Mouse (Mus musculus) left cerebral cortex, adult 2 months (tissue): ENCODE measurements at regions not wholly inside any gene's neighbourhood (a gene's known extent, or its start where the extent isn't known, plus 50 kb on each side); places are given as distances from the start of the nearest gene placed in this dataset.

Experiments
- DNase-seq, 2 experiments: peaks; one replicate each; pipeline ENCODE4 v3.0.0; 2021 to 2022; ENCODE audit warnings: low spot score in 2 of 2, mixed read lengths in 1 of 2; ENCODE audit errors: extremely low spot score in 1 of 2
- H3K27ac ChIP-seq: fragments of 200-600 bp; 2 replicates; pipeline ENCODE4 v1.8.1; 2022
- H3K4me3 ChIP-seq: fragments of 200-600 bp; 2 replicates; pipeline ENCODE4 v1.8.1; 2022
- CTCF ChIP-seq: fragments of 200-600 bp; IDR thresholded peaks from 2 replicates; pipeline ENCODE4 v1.8.1; 2022; ENCODE audit warnings: antibody characterized with exemption, mild to moderate bottlenecking, moderate library complexity
- intact Hi-C: fragments of 180-260 bp; cut with DNase I; formaldehyde crosslinking; loops from one replicate; pipeline ENCODE4 v1.15.1; 2025

DNA sequence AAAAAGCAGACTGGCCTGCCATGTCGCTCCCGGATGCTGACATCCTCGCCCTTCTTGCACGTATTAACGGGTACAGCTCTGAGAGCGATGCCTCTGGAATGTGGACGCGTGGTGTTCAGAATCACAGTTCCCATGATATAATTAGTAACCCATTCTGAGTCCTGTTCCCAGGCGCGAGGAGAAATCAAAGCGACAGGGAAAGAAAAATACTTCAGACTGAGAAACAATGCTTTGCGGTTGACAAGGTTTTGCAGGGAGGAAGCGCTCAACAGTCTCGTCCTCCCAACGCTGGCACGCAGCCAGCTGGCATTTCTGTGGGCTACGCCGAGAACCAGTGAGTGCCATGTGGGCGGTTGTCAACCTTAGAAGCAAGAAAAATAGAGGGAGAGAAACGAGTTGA is 285.6 kb downstream of the Ptbp2 start:
- peak overlapping the region; percentile 54; the same call in 1 of the 2 replicates for H3K27ac ChIP-seq
- TF ChIP-seq CTCF: no peak
- peak; percentile 80 to 82 for DNase-seq
- H3K4me3 ChIP-seq: peak overlapping the region; percentile 42
- intact Hi-C loops: loop anchor here (10.0 kb wide), 1 partner anchor 1606 kb away; no protein-coding TSS in a partner anchor

DNA sequence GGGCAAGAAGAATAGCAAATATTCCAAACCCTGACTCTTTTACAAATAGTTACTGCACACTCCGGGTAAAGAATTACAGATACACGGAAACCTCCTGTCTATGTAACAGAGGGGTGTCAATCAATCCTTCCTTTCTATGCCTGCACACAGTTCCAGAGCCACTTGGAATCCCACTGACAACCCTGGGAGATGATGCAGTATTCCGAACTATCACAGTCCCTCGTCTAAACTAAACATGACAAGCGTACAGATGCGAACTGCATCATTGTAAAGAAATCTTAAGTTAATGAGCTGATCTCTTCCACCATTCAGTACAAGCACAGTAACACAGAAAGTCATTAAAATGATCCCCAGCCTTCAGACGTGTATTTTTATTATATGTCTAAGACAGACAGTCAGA is 286.4 kb downstream of the Ptbp2 start:
- H3K4me3 ChIP-seq: no peak overlapping the region
- no peak for TF ChIP-seq CTCF
- intact Hi-C loops: loop anchor here (10.0 kb wide), 1 partner anchor 1607 kb away; no protein-coding TSS in a partner anchor
- DNase-seq: no peak
- no peak overlapping the region; the same call in 1 of the 2 replicates for H3K27ac ChIP-seq

DNA sequence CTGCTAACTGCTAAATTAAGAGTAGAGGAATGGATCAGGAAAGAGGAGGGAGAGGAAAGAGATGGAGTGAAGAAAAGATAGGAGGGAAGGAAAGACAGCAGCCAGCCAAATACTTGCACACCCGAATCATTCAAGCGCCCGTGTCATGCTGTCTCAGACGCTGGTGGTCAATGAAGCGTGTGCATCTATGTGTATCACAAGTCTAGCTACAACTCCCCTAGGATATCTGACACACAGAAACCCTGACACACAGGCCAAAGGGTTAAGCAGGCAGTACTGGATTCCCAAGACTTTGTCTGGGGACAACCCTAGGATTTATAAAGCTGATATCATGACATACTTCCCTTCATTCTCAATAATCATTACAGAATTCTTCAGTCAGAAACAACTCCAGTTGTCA is 289.7 kb downstream of the Ptbp2 start:
- no peak for TF ChIP-seq CTCF
- intact Hi-C loops: loop anchor here (10.0 kb wide), 1 partner anchor 1610 kb away; no protein-coding TSS in a partner anchor
- H3K27ac ChIP-seq: no peak overlapping the region
- no peak for DNase-seq
- H3K4me3 ChIP-seq: no peak overlapping the region

- no peak overlapping the region for H3K27ac ChIP-seq
- TF ChIP-seq CTCF: no peak
- DNase-seq: no peak
- no peak overlapping the region for H3K4me3 ChIP-seq
- intact Hi-C loops: loop anchor here (10.0 kb wide), 1 partner anchor 1612 kb away; no protein-coding TSS in a partner anchor
Measured at GRCm38 (mm10) chr3:119492627-119493026, 291.6 kb downstream of the Ptbp2 start.

GRCm38 (mm10) chr3:119489336-119489735 is 294.9 kb downstream of the Ptbp2 start:
- DNase-seq: no peak
- H3K27ac ChIP-seq: no peak overlapping the region
- no peak for TF ChIP-seq CTCF
- H3K4me3 ChIP-seq: no peak overlapping the region
- intact Hi-C loops: no loop called here
